Mouse (Mus musculus): ENCODE measurements around the gene Myrfl. TPM values are rescaled to one million over a fixed set of nuclear protein-coding genes. Genes with fewer than 3 reads are reported as not detected.

Myrfl gene
- polyA plus RNA-seq, 1 experiment = not detected

GRCm38 (mm10) chr10:116733651-116734050 lies 163.1 kb downstream of the Myrfl start:
- no peaks in the 10 kb centered on the region for H3K36me3 ChIP-seq (replicated peaks; ENCODE audit: low read length)
- no peak overlapping the region for H3K4me3 ChIP-seq (replicated peaks)
- no peaks in the 10 kb centered on the region for H3K27me3 ChIP-seq (replicated peaks)
- TF ChIP-seq FLI1 (IDR thresholded peaks at IDR 0.05; ENCODE audit: low read length) = no peak
- TF ChIP-seq GATA1 (IDR thresholded peaks at IDR 0.05; ENCODE audit: borderline replicate concordance, low read length) = no peak
- peaks cover 28% of the 10 kb centered on the region for H3K9me3 ChIP-seq
- H3K4me1 ChIP-seq = no peaks in the 10 kb centered on the region

GRCm38 (mm10) chr10:116730033-116730652 lies 166.6 kb downstream of the Myrfl start:
- no peaks in the 10 kb centered on the region for H3K36me3 ChIP-seq (replicated peaks; ENCODE audit: low read length)
- TF ChIP-seq FLI1 (IDR thresholded peaks at IDR 0.05; ENCODE audit: low read length) = no peak
- no peak for TF ChIP-seq GATA1 (IDR thresholded peaks at IDR 0.05; ENCODE audit: borderline replicate concordance, low read length)
- no peak overlapping the region for H3K4me3 ChIP-seq (replicated peaks)
- no peaks in the 10 kb centered on the region for H3K4me1 ChIP-seq
- no peaks in the 10 kb centered on the region for H3K27me3 ChIP-seq (replicated peaks)
- H3K9me3 ChIP-seq = peaks cover 39% of the 10 kb centered on the region

GRCm38 (mm10) chr10:116728860-116729259 lies 167.9 kb downstream of the Myrfl start:
- H3K36me3 ChIP-seq (replicated peaks; ENCODE audit: low read length) = no peaks in the 10 kb centered on the region
- TF ChIP-seq FLI1 (IDR thresholded peaks at IDR 0.05; ENCODE audit: low read length) (no peak), GATA1 (IDR thresholded peaks at IDR 0.05; ENCODE audit: borderline replicate concordance, low read length) (no peak)
- H3K27me3 ChIP-seq (replicated peaks) = no peaks in the 10 kb centered on the region
- H3K4me3 ChIP-seq (replicated peaks) = no peak overlapping the region
- H3K9me3 ChIP-seq = peaks cover 40% of the 10 kb centered on the region
- H3K4me1 ChIP-seq = no peaks in the 10 kb centered on the region

- peaks cover 46% of the 10 kb centered on the region for H3K9me3 ChIP-seq
- no peaks in the 10 kb centered on the region for H3K27me3 ChIP-seq (replicated peaks)
- no peak overlapping the region for H3K4me3 ChIP-seq (replicated peaks)
- no peaks in the 10 kb centered on the region for H3K36me3 ChIP-seq (replicated peaks; ENCODE audit: low read length)
- no peak for TF ChIP-seq GATA1 (IDR thresholded peaks at IDR 0.05; ENCODE audit: borderline replicate concordance, low read length)
- TF ChIP-seq FLI1 (IDR thresholded peaks at IDR 0.05; ENCODE audit: low read length) = no peak
- H3K4me1 ChIP-seq = no peaks in the 10 kb centered on the region
Measured at GRCm38 (mm10) chr10:116727702-116728298, 168.9 kb downstream of the Myrfl start.

Other genes with a start within 250 kb of the Myrfl start
- 4.8 TPM in 1 of 2 replicates, not detected in the other for gene Rab3ip, start 53.9 kb upstream of the Myrfl start, polyA plus RNA-seq (2012; ENCODE audit: insufficient read depth, low replicate concordance)
- gene Gm10271, start 75.7 kb upstream of the Myrfl start, polyA plus RNA-seq (2012; ENCODE audit: insufficient read depth, low replicate concordance) = not detected in 2 replicates
- gene Best3, start 89.4 kb upstream of the Myrfl start, polyA plus RNA-seq (2012; ENCODE audit: insufficient read depth, low replicate concordance) = not detected in 2 replicates
- not detected in 2 replicates for gene Lrrc10, start 148.4 kb upstream of the Myrfl start, polyA plus RNA-seq (2012; ENCODE audit: insufficient read depth, low replicate concordance)
- 3.6 and 19.1 TPM in 2 replicates for gene Cct2, start 166.9 kb upstream of the Myrfl start, polyA plus RNA-seq (2012; ENCODE audit: insufficient read depth, low replicate concordance)

Measured in megakaryocyte, embryonic 14.5 days (primary cell).